ENCODE assay signal across 8 mouse cellular contexts in the genomic region with DNA sequence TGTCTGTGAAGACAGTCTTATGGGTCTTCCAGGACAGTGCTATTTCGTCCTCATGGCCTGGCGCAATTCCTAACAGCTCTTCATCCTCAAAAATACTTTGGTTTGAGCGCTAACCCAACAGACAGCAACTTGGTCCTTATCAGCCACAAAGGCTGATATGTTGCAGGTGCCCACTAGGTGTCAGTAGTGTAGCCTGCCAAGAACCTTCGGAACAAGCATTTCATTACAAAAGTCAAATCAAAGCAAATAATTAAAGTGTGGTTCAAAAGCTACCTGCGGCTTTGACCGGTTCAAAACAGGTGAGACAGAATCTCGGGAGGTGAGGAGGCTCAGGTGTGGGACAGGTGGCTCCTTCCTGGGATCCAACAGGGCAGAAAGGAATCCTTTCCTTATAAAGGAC. TPM values are rescaled to one million over a fixed set of nuclear protein-coding genes. Genes with fewer than 3 reads are reported as not detected.
DNase-seq lines count a peak whose midpoint lies in the region; TF ChIP-seq lines count a peak whose summit lies in the region.

TSS of gene Slc9a4 (plus strand) at position 298 of the 400 bp plus-strand sequence.

- H3K27me3 ChIP-seq in ES-Bruce4 (ENCODE audit: control insufficient read depth, insufficient read depth, low read length, poor library complexity, severe bottlenecking) = no peaks in the 10 kb centered on the region; the same call in 1 of the 2 replicates

- peak; percentile 42 for TF ChIP-seq CTCF in ES-Bruce4 (IDR thresholded peaks at IDR 0.05; ENCODE audit: low read depth, low read length)
- TF ChIP-seq CTCF in cortical plate, adult 2 months (IDR thresholded peaks at IDR 0.05; ENCODE audit: extremely low read depth, insufficient read depth, low read length) = peak; percentile 88

- H3K4me3 ChIP-seq in ES-Bruce4 (ENCODE audit: low read depth, low read length) = no peak within 1 kb of the TSS
- H3K4me3 ChIP-seq in cortical plate, adult 2 months (ENCODE audit: insufficient read depth, low read length) = no peak within 1 kb of the TSS

- H3K4me1 ChIP-seq in ES-Bruce4 (ENCODE audit: control insufficient read depth, insufficient read depth, low read length) = no peaks in the 10 kb centered on the region
- H3K4me1 ChIP-seq in cortical plate, adult 2 months (ENCODE audit: control insufficient read depth, insufficient read depth, low read length) = no peaks in the 10 kb centered on the region

- no peaks in the 10 kb centered on the region for H3K9me3 ChIP-seq in ES-Bruce4 (replicated peaks; ENCODE audit: control insufficient read depth, insufficient read depth, low read length, poor library complexity, severe bottlenecking)

- no peaks in the 10 kb centered on the region for H3K36me3 ChIP-seq in ES-Bruce4 (ENCODE audit: control insufficient read depth, insufficient read depth, low read length, poor library complexity, severe bottlenecking)

- no peak within 1 kb of the TSS for H3K9ac ChIP-seq in ES-Bruce4 (ENCODE audit: low read depth, poor library complexity, severe bottlenecking)

- TF ChIP-seq EP300 in ES-Bruce4 (IDR thresholded peaks at IDR 0.05; ENCODE audit: insufficient read depth, low read depth, low read length) = no peak

- H3K27ac ChIP-seq in ES-Bruce4 (ENCODE audit: insufficient read depth, low read length) = no peak within 1 kb of the TSS
- no peak within 1 kb of the TSS for H3K27ac ChIP-seq in cortical plate, adult 2 months (ENCODE audit: insufficient read depth, low read length)

- DNase-seq in cerebellum, adult 8-10 months = peak; percentile 8
- no peak for DNase-seq in cerebellum, adult 11-12 months
- peak; percentile 29 to 53 for DNase-seq in heart, postnatal 10 days
- peak; percentile 47 for DNase-seq in layer of hippocampus, adult 9-11 months
- DNase-seq in mesoderm, embryonic 11.5 days (ENCODE audit: low read depth, low spot score) = peak; percentile 48
- DNase-seq in telencephalon, adult 2 months (ENCODE audit: low read depth, low spot score) = peak; percentile 33

- intact Hi-C loops in heart, postnatal 10 days (cut with DNase I) = loop anchor here (5.0 kb wide), 2 partner anchors 78 to 188 kb away; no protein-coding TSS in a partner anchor

- TF ChIP-seq POLR2A in ES-Bruce4 (IDR thresholded peaks at IDR 0.05; ENCODE audit: insufficient read depth, low read length) = no peak
- no peak for TF ChIP-seq POLR2A in cortical plate, adult 2 months (IDR thresholded peaks at IDR 0.05; ENCODE audit: extremely low read depth, insufficient read depth, low read length)

RNA-seq across cellular contexts. Expression of gene Slc9a4, which starts in this region (rescaled TPM):
- not detected in 2 replicates for polyA plus RNA-seq in ES-Bruce4 (2011; ENCODE audit: insufficient read depth, insufficient read length, low read depth, missing spikeins)
- 0.33 and 1.0 TPM in 2 replicates for polyA plus RNA-seq in cortical plate, adult 2 months (2012; rRNA removed)
- total RNA-seq in heart, postnatal 10 days (2021) = not detected

Comparison
In these comparisons a context has a peak if more than half of its experiments do, and no peak if none do; other contexts are left out.
1. Peak in DNase-seq in heart, postnatal 10 days; RNA of the gene not detected or under 1 TPM.